Mouse (Mus musculus): Measurements from ENCODE around the gene Glipr1l2. TPM values are rescaled to one million over a fixed set of nuclear protein-coding genes. Genes with fewer than 3 reads are reported as not detected.
"Not testable (repeated sequence)": the region's sequence is repeated elsewhere in the genome, so short reads cannot be mapped to it uniquely, and the experiment has no call there.

Glipr1l2 gene
- not detected in 2 replicates for total RNA-seq (2017)

DNA sequence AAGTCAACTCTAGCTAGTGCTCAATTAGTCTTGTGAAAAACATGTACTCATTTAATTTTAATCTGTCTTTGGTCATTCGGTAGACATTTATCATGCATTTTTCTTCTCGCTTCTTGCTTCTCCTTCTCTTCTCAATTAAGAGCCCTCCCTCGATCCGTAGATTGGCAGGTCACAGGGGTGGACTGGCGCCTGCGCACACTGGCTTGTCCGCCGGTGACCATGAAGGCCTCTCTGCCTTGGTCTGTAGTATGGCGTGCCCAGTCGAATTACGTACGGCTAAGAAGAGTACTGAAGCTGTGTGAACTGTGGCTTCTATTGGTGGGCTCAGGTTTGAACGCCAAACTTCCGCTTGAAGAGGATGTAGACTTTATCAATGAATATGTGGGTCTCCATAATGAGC, at the start of gene Glipr1l2:
Gene Glipr1l2, plus strand, starts transcription at position 198 of the 400 bp plus-strand sequence.
- ATAC-seq (ENCODE audit: extremely low read depth, insufficient number of reproducible peaks, low FRiP score, poor library complexity, severe bottlenecking), result no peak

DNA sequence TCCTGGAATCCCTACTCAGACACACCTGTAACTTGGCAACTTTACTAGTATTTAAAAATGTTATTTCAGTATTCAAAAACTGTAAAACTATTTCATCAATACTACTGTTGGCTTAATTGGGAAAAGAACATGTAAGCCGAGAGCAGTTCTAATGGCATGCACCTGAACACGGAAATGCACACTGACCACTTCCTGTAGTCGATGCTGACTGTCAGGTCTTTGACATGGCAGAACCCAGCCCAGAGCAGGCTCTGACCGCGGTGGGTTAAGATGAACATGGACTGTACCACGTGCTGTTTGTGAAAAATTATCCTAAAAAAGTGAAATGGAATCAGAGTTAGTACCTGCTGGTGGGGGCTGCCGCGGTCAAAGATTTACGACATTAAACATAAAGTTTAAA, 39.6 kb upstream of the Glipr1l2 start:
- not testable (repeated sequence) for ATAC-seq (ENCODE audit: extremely low read depth, insufficient number of reproducible peaks, low FRiP score, poor library complexity, severe bottlenecking)

DNA sequence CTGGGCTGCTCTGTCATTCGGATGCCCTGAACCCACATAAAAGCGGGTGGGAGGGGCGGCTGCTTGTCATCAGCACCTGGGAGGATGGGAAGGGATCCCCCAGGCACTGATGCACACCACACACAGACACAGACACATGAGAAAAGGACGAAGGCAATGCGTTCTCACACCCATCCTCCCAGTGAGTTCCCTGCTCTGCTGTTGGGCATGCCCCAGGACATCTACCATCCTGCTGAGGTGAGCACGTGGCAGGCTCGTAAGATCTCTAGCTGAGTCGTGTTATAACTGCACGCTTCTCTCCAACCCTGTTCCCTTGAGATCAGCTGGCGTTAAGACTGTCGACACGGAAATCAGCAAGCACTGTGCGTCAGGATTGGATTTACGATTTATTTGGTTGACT, 38.9 kb upstream of the Glipr1l2 start:
- ATAC-seq (ENCODE audit: extremely low read depth, insufficient number of reproducible peaks, low FRiP score, poor library complexity, severe bottlenecking), result not testable (repeated sequence)

DNA sequence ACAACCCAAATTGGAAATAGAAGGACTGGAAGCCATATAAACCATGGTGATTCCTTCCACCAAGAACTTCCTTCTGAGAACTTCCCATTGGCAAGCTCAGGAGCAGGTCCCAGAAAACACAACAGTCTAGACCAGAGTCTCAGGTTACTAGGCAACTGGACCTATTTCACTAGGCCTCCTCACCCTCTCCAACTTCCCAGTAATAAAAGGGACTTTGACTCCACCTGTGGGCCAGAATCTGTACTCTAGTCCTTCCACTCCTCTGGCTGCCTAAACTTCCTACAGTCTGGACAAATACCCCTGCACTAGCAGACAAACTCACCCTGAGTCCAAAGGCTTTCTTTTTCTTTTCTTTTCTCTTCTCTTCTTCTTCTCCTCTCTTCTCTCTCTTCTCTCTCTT, 31.9 kb upstream of the Glipr1l2 start:
- ATAC-seq (ENCODE audit: extremely low read depth, insufficient number of reproducible peaks, low FRiP score, poor library complexity, severe bottlenecking), result peak; percentile 91

DNA sequence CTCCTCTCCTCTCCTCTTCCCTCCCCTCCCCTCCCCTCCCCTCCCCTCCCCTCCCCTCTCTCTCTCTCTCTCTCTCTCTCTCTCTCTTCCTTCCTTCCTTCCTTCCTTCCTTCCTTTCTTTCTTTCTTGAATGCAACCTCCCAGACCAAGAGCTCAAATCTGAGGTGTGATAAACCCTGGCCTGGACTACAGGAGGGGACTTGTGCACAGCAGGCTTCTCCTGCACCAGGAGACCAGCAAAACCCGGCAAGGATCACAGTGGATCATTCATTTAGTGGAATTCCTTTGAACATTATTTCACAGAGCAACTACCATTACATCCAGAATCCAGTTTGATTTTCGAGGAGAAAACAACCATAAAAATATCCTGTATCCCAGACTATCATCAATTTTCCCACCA, 31.2 kb upstream of the Glipr1l2 start:
- 0 out of 2 replicates have a peak, but pooled peaks have one; percentile 44 for ATAC-seq (ENCODE audit: extremely low read depth, insufficient number of reproducible peaks, low FRiP score, poor library complexity, severe bottlenecking)

DNA sequence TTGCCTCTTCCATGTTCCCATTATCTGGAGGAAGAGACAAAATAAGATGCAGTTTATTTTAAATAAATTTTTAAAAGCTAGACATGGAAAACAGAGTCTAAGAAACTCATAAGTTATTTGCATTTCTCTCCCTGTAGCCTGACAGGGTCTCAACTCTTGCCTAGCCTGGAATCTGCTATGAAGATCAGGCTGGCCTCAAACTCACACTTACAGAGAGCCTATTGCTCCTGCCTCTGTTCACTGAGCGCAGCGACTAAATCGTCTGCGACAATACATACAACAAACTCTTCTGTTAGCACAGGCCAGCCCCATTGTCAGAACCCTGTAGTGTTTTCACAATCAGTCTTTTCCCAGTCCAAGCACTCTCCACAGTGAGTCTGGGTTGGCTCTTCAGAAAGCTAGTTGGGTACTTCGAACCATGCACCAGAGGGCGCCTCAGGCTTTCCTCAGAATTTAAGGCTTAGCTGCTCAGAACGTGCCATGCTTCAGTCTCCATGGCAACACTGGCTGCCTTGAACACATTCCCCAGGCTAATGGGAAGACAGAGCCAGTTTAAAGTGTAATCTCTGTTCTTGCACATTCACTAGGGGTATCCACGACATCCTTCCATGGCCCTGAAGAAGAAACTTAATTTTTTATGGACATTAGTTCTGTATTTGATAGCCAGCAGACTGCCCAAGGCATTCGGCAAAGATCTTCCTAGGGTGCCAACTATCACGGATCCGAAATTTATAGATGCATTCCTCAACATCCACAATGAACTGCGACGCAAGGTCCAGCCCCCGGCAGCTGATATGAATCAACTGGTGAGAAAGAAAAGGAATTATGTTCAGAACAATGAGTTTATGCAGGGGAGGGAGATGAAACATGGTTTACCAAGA, 23.2 kb upstream of the Glipr1l2 start, which contains the start of gene Glipr1l1:
Gene Glipr1l1, plus strand, starts transcription at position 488 of the 881 bp plus-strand sequence.
- peak; percentile 92 for ATAC-seq (ENCODE audit: extremely low read depth, insufficient number of reproducible peaks, low FRiP score, poor library complexity, severe bottlenecking)

DNA sequence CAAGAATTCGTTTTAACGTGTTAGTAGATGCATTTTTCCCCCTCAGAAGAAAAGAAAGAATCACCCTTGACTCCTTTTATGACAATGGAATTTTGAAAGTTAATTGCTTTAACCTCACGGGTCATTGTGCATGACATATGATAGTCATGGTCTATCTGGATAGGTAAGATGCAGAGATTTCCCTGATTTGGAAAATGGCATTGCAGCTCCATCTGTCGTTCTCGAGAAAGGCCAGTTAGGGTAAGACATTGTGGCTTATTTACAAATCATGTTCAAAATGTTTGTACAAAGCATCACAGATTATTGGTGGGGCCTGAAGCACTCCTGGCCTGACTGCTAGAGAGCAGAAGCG, 22.6 kb upstream of the Glipr1l2 start:
- not testable (repeated sequence) for ATAC-seq (ENCODE audit: extremely low read depth, insufficient number of reproducible peaks, low FRiP score, poor library complexity, severe bottlenecking)

DNA sequence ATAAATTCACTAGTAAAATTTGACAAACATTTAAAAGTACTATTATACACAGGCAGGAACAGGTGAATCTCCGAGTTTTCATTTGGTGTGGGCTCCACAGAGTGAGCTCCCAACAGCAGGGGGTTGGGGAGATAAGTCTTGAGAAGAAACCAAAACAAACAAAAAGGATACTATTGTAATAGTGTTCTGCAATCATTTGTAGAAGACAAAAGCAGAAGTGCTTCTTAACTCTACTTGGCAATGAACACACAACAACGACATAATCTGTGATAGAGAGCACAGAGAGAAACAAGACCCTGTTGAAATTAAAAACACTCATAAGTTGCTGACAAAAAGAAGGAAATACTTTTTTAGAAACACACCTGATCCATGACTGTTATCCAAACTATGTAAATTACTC, 3.1 kb upstream of the Glipr1l2 start:
- no peak for ATAC-seq (ENCODE audit: extremely low read depth, insufficient number of reproducible peaks, low FRiP score, poor library complexity, severe bottlenecking)

DNA sequence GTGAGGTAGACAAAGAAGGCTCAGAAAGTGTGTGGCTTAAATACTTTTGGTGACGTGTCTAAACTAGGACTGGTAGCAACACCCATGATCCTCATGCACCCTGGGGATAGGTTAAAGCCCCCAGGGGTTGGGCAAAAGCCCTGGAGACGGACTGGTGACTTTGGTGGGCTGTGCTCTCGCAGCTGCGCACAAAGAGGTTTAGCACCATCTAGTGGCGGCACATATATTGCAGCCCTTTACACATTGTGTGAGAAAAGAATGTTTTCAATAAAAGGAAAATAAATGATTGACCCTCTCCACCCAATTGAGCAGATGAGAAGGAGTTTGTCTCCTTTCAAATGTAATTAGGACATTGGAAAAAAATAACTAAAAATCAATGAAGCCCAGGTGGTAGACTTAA, 22.6 kb downstream of the Glipr1l2 start:
- not testable (repeated sequence) for ATAC-seq (ENCODE audit: extremely low read depth, insufficient number of reproducible peaks, low FRiP score, poor library complexity, severe bottlenecking)

DNA sequence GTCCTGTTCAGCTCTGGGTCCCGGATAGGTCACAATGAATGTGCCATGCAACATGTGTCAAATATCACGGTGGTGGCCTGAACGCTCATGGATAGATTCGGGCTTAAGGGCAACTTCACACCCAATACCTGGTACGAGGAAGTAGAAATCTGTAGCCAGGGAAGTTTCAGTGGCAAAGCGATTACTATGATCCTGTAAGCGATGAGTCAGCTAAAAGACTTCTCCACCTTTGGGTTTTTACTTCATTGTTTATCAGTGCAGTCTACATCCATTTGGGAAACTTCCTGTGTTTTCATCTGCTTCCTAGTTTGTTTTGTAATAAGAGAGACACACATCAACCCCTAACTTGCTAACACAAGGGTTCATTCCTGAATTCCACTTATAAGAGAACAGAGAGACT, 27.2 kb downstream of the Glipr1l2 start:
- peak; percentile 33; the same call in 1 of the 2 replicates for ATAC-seq (ENCODE audit: extremely low read depth, insufficient number of reproducible peaks, low FRiP score, poor library complexity, severe bottlenecking)

DNA sequence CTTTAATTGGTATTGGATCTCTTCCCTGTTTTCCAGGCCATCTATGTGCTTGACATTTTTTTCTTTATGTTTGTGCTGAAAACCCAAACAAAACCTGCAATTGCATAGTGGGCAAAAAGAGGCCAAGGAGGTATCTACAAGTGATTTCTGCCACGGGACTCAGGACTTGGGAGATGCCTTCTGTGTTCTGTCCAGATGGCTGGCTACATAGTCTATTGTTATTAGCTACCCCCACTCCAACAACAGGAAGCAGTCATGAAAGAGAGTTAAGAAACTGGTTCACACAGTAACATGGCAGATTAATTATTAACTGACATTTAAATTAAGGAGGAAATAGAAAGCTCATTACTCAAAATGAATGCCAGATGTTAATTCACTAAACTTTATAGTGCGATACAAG, 41.9 kb downstream of the Glipr1l2 start:
- ATAC-seq (ENCODE audit: extremely low read depth, insufficient number of reproducible peaks, low FRiP score, poor library complexity, severe bottlenecking), result not testable (repeated sequence)

DNA sequence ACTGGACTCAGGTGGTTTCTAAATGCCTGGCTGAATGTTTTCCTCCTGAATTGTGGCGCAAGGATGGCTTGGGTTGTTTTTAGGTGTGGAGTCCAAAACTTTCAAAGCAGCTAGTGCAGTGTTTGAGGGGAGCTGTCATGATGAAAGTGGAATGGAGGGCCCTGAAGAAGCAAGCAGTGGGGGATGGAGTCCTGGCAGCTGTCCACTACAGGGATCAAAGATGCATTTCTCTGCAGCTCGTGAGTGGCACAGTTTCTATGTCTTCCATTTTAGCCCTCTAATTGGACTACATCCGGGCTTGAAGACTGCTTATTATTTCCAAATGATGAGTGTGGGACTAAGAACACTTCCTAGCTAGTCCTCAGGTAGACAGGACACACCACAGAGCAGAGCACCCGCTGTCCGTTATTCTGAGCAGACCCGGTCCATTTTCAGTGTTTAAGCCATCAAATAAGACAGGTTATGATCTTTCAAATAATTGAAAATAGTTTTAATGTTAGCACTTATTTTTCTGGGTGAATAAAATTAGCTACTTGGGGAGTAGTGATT, 44.6 kb downstream of the Glipr1l2 start:
- not testable (repeated sequence) for ATAC-seq (ENCODE audit: extremely low read depth, insufficient number of reproducible peaks, low FRiP score, poor library complexity, severe bottlenecking)

DNA sequence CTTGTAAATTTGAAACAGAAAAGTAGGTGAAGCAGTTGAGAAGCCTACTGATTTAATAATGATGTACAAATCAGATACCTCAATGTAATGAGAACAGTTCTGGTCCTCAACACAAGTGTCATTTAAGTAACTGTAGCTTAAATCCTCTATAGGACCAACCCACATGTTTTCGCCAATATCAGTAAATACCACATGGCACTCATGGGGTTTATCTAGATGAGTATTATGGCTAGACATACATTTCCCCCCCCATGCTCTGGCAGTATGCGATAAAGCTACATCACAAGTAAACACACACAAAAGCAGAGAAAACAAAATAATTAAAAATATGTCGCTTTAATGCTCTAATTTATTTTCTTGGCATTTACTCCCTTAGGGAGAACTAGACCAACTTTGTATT, 49.0 kb downstream of the Glipr1l2 start:
- ATAC-seq (ENCODE audit: extremely low read depth, insufficient number of reproducible peaks, low FRiP score, poor library complexity, severe bottlenecking), result no peak

DNA sequence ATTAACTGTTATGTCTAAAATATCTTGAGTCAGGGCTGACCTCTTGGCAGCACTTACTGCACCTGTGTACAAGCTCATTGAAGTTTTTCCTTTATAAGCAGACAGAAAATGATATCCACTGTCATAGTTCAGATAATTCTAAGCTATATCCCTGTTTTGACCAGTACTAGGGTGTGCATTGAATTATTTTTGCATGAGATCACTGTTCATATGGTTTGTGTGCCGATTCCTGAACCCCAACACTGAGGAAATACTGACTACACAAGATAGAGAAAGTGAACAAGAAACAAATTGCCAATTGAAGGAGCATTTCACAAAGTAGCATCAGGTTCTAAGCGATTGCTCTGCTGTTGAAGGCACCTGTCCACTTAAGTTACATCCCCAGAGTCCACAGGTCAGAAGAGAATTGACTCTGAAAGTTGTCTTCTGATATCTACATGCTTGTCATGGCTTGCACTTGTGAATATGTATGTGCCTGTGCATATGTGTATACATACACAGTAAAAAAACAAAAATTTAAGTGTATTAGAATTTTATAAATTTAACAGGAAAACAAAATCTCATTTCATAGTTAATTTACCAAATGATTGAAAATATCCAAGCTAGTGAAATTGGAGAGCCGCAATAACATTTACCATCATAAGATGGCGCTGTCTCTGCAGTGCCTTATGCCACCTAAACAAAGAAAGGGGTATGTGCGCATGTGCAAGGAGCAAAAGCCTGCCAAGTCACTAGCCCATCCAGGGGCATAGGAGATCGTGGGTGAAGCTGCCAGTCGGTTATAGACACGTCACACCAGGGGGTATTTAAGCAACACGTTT, 55.1 kb downstream of the Glipr1l2 start:
- peak; percentile 77 for ATAC-seq (ENCODE audit: extremely low read depth, insufficient number of reproducible peaks, low FRiP score, poor library complexity, severe bottlenecking)

DNA sequence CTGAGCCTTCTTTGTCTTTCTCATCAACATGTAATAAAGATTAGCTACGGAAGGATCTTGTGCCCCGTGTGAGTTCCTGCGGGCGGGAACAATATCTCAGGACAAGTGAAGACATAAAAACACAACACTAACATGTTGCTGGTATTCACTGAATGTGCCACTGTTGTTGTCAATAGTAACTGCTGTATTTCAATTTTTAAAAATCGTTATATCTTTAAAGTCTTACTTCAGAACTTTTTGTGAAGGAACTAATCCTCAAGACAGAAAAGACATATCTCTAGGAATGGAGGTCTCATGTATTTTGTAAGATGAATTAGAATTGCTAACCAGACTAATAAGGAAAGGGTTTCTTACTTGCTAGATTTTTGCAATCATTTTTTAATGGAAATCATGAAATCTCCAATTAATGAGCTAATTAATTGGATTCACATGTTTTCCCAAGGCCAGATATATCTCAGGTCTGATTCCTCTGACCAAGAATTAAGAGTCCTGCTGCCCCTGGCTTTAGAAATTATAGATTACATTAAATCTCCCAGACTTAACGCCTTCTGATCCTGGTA, 55.8 kb downstream of the Glipr1l2 start:
- ATAC-seq (ENCODE audit: extremely low read depth, insufficient number of reproducible peaks, low FRiP score, poor library complexity, severe bottlenecking), result 0 out of 2 replicates have a peak, but pooled peaks have one; percentile 2

DNA sequence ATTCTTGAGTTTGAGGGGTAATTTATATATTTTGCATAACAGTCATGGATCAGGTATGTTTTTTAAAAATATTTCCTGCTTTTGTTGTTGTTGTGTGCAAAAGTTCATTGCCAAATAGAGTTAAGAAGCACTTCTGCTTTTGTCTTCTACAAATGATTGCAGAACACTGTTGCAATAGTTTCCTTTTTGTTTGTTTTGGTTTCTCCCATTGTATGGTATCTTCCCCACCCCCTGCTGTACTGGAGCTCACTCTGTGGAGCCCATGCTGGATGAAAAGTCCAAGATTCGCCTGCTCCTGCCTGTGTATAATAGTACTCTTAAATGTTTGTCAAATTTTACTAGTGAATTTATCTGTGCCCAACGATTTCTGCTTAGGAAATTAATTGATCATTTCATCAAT, 56.7 kb downstream of the Glipr1l2 start:
- ATAC-seq (ENCODE audit: extremely low read depth, insufficient number of reproducible peaks, low FRiP score, poor library complexity, severe bottlenecking), result peak; percentile 98

Data from neutrophil, adult 5-6 weeks (primary cell).